Mouse (Mus musculus) heart, embryonic 10.5 days (tissue): Measurements from ENCODE around the gene Tnrc18. TPM values are rescaled to one million over a fixed set of nuclear protein-coding genes. Genes with fewer than 3 reads are reported as not detected.
"Not testable (repeated sequence)": the region's sequence is repeated elsewhere in the genome, so short reads cannot be mapped to it uniquely, and the experiment has no call there.

Source experiments
- DNase-seq: peaks from one replicate; pipeline ENCODE4 v3.0.0-alpha.2; 2017; ENCODE audit warnings: low spot score
- H3K27ac ChIP-seq: fragments of 300-500 bp; sonication (generic); 2 replicates; pipeline ENCODE4 v1.5.1; 2016; ENCODE audit warnings: mild to moderate bottlenecking
- H3K27me3 ChIP-seq: fragments of 300-500 bp; sonication (generic); 2 replicates; pipeline ENCODE4 v1.6.1; 2016; ENCODE audit warnings: mild to moderate bottlenecking; ENCODE audit not compliant: poor library complexity, insufficient read depth, severe bottlenecking
- H3K36me3 ChIP-seq: fragments of 300-500 bp; sonication (generic); 2 replicates; pipeline ENCODE4 v1.6.1; 2016; ENCODE audit warnings: mild to moderate bottlenecking, moderate library complexity
- H3K4me1 ChIP-seq: fragments of 300-500 bp; sonication (generic); 2 replicates; pipeline ENCODE4 v1.6.1; 2016; ENCODE audit warnings: mild to moderate bottlenecking
- H3K4me3 ChIP-seq: fragments of 300-500 bp; sonication (generic); 2 replicates; pipeline ENCODE4 v1.5.1; 2016; ENCODE audit warnings: mild to moderate bottlenecking, moderate library complexity
- H3K9me3 ChIP-seq: fragments of 300-500 bp; sonication (generic); 2 replicates; pipeline ENCODE4 v1.6.1; 2016; ENCODE audit warnings: mild to moderate bottlenecking, moderate library complexity
- WGBS: fragments of 180-500 bp; shearing (Covaris S2); methylation state at CpG from one replicate; pipeline ENCODE4 v1.1.7; 2016; 5-methylcytosine and 5-hydroxymethylcytosine counted together
- polyA plus RNA-seq: library from polyadenylated mRNA; unstranded; fragments of >200 nt; fragmentation: Nextera tagmentation; extraction: Ambion mirVana; gene quantifications from 2 replicates; pipeline ENCODE4 v1.2.1, GENCODE M21; 2016

Gene Tnrc18
- polyA plus RNA-seq, 1 experiment from 2014 or later, result 24.8 TPM

GRCm38 (mm10) chr5:142841372-142842136, 24.1 kb upstream of the Tnrc18 start:
- WGBS, result 66% methylated on average over 8 of the region's 8 CpGs
- H3K4me3 ChIP-seq, result no peak overlapping the region
- 0 out of 2 replicates have a peak overlapping the region, but pooled peaks have one; percentile 42 for H3K27ac ChIP-seq
- no peak for DNase-seq
- H3K4me1 ChIP-seq, result peaks cover 20% of the 10 kb centered on the region
- H3K27me3 ChIP-seq, result no peaks in the 10 kb centered on the region
- H3K9me3 ChIP-seq, result no peaks in the 10 kb centered on the region
- no peaks in the 10 kb centered on the region for H3K36me3 ChIP-seq

DNA sequence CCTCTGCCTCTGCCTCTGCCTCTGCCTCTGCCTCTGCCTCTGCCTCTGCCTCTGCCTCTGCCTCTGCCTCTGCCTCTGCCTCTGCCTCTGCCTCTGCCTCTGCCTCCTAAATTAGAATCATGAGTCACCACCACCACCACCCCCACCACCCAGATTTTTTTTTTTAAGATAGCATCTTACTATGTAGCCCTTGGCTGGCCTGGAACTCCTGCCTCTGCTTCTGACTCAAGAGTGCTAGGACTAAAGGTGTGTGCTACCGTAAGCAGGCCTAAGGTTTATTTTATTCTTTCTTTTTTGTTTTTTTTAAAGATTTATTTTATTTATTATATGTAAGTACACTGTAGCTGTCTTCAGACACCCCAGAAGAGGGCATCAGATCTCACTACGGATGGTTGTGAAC, 20.0 kb upstream of the Tnrc18 start:
- H3K4me3 ChIP-seq, DNase-seq, H3K27ac ChIP-seq, H3K36me3 ChIP-seq, H3K9me3 ChIP-seq, H3K27me3 ChIP-seq: not testable (repeated sequence)
- peaks cover 19% of the 10 kb centered on the region for H3K4me1 ChIP-seq
- WGBS, result 89% methylated on average over 2 of the region's 2 CpGs

DNA sequence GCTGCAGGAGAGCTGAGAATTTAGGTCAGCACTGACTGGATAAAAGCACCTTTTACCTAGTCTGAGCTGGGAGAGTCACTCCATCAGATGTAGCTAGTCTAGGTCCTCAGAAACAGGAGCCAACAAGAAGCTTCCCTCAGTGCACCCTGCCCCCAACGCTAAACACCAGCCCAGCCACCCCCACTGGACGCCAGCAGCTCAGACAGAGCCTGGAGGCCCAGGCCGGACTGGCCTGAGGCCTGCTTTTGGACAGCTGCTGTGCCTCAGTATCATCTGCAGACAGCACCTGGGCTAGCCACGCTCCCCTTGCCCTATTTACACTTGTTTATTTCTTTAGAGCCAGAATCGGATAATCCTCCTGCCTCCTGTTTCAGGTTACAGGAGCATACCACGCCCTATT, 19.4 kb upstream of the Tnrc18 start:
- DNase-seq, result peak; percentile 41
- Histone ChIP-seq H3K4me3 (no peak overlapping the region), H3K36me3 (no peaks in the 10 kb centered on the region), H3K4me1 (peaks cover 15% of the 10 kb centered on the region), H3K27me3 (no peaks in the 10 kb centered on the region), H3K27ac (no peak overlapping the region), H3K9me3 (no peaks in the 10 kb centered on the region)
- 72% methylated on average over 6 of the region's 6 CpGs for WGBS

GRCm38 (mm10) chr5:142833646-142834438, 16.4 kb upstream of the Tnrc18 start:
- Histone ChIP-seq H3K36me3 (peaks cover 3% of the 10 kb centered on the region; the same call in 1 of the 2 replicates), H3K4me3 (no peak overlapping the region), H3K27ac (no peak overlapping the region), H3K4me1 (0 out of 2 replicates have a peak, but pooled peaks cover 4% of the 10 kb centered on the region), H3K9me3 (no peaks in the 10 kb centered on the region), H3K27me3 (no peaks in the 10 kb centered on the region)
- WGBS, result 68% methylated on average over 8 of the region's 8 CpGs
- no peak for DNase-seq

DNA sequence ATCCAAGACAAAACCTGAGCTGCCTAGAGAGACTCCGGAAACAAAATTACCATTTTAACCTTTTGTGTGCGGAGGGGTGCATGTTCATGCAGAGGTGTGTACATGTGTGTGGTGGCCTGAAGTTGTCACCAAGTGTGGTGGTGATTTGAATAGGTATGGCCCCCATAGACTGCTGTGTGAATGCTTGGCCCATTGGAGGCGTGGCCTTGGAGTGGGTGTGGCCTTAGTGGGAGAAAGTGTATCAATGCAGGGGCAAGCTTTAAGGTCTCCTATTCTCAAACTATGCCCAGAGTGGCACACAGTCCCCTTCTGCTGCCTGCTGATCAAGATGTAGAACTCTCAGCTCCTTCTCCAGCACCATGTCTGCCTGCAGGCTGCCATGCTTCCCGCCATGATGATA, 8.7 kb upstream of the Tnrc18 start:
- no peaks in the 10 kb centered on the region for H3K27me3 ChIP-seq
- H3K27ac ChIP-seq, result peak overlapping the region; percentile 39; the same call in 1 of the 2 replicates
- no peaks in the 10 kb centered on the region for H3K9me3 ChIP-seq
- H3K36me3 ChIP-seq, result peaks cover 3% of the 10 kb centered on the region; the same call in 1 of the 2 replicates
- peaks cover 36% of the 10 kb centered on the region for H3K4me1 ChIP-seq
- no peak overlapping the region for H3K4me3 ChIP-seq
- no peak for DNase-seq
- 76% methylated on average over 4 of the region's 4 CpGs for WGBS

GRCm38 (mm10) chr5:142825665-142826064, 8.2 kb upstream of the Tnrc18 start:
- no peak for DNase-seq
- no peaks in the 10 kb centered on the region for H3K27me3 ChIP-seq
- H3K4me1 ChIP-seq, result peaks cover 36% of the 10 kb centered on the region
- no peaks in the 10 kb centered on the region for H3K9me3 ChIP-seq
- H3K4me3 ChIP-seq, result no peak overlapping the region
- WGBS, result 78% methylated on average over 5 of the region's 5 CpGs
- H3K36me3 ChIP-seq, result peaks cover 1% of the 10 kb centered on the region; the same call in 1 of the 2 replicates
- H3K27ac ChIP-seq, result peak overlapping the region; percentile 49; the same call in 1 of the 2 replicates

- H3K27me3 ChIP-seq, result no peaks in the 10 kb centered on the region
- H3K4me3 ChIP-seq, result peak overlapping the region; percentile 99
- no peaks in the 10 kb centered on the region for H3K36me3 ChIP-seq
- H3K9me3 ChIP-seq, result no peaks in the 10 kb centered on the region
- peaks cover 36% of the 10 kb centered on the region for H3K4me1 ChIP-seq
- WGBS, result 33% methylated on average over 6 of the region's 6 CpGs
- H3K27ac ChIP-seq, result peak overlapping the region; percentile 100
- no peak for DNase-seq
Observed at GRCm38 (mm10) chr5:142824091-142824490, 6.6 kb upstream of the Tnrc18 start.

GRCm38 (mm10) chr5:142823096-142824062, 5.9 kb upstream of the Tnrc18 start:
- peak; percentile 95 for DNase-seq
- Histone ChIP-seq H3K36me3 (no peaks in the 10 kb centered on the region), H3K27me3 (no peaks in the 10 kb centered on the region), H3K4me3 (peak overlapping the region; percentile 99), H3K9me3 (no peaks in the 10 kb centered on the region), H3K4me1 (peaks cover 36% of the 10 kb centered on the region), H3K27ac (peak overlapping the region; percentile 100)
- WGBS, result 5% methylated on average over 31 of the region's 31 CpGs

- DNase-seq, result no peak
- under 1% methylated on average over 36 of the region's 36 CpGs for WGBS
- Histone ChIP-seq H3K36me3 (no peaks in the 10 kb centered on the region), H3K27ac (peak overlapping the region; percentile 100), H3K27me3 (no peaks in the 10 kb centered on the region), H3K9me3 (no peaks in the 10 kb centered on the region), H3K4me3 (peak overlapping the region; percentile 99), H3K4me1 (peaks cover 36% of the 10 kb centered on the region)
Observed at GRCm38 (mm10) chr5:142822286-142823095, 5.0 kb upstream of the Tnrc18 start.

DNA sequence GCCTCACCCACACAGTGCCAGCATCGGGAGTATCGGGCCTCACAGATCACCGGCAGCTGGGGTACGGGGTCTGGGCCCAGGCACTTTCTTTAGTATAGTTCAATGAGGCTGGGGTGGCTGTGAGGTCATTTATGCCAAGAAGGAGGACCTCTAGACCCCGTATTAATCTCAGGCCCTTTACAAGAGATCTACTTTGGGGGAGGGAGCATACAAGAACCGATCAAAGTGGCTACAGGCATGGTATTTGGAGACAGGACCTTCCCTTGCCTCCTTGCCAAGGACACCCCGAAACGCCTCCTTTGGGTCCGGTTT, 4.5 kb upstream of the Tnrc18 start:
- Histone ChIP-seq H3K4me3 (peak overlapping the region; percentile 99), H3K27ac (peak overlapping the region; percentile 100), H3K4me1 (peaks cover 36% of the 10 kb centered on the region), H3K27me3 (no peaks in the 10 kb centered on the region), H3K36me3 (no peaks in the 10 kb centered on the region), H3K9me3 (no peaks in the 10 kb centered on the region)
- WGBS, result 0% methylated on average over 9 of the region's 9 CpGs
- no peak for DNase-seq

DNA sequence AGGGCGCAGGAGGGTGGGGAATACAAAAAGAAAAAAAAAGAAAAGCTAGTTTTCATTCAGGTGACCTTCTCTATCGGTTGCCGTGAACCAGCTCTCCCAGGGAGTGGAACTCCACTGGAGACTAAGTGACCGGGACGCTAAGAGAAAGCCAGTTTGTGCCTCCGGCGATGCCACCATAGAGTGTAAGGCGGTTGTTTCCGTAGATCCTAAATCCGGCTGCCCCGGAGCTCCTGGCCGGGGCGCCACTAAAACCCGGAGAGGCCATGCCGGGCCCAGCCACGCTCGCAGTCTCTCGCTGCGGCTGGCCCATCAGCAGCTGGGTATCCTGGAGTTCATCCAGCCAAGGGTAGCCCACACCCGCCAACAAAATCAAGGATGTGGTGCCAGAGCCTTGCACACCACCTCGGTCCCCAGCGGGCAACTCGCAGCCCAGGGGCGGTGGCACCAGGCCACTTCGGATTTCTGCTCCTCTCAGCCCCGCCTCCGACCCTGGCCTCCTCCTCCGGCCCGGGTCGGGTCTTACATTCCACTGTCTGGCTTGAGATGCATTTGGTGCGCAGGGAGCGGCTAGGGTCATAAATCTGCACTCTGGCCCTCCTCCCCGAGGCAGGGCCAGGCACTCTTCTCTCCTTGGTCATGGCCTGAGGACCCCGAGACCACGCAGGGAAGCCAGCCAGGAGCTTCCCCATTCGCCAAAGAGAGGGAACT, 4.0 kb upstream of the Tnrc18 start:
- Histone ChIP-seq H3K27ac (peak overlapping the region; percentile 100), H3K4me3 (peak overlapping the region; percentile 99), H3K4me1 (peaks cover 36% of the 10 kb centered on the region), H3K36me3 (no peaks in the 10 kb centered on the region), H3K27me3 (no peaks in the 10 kb centered on the region), H3K9me3 (no peaks in the 10 kb centered on the region)
- DNase-seq, result peak; percentile 96
- WGBS, result under 1% methylated on average over 36 of the region's 36 CpGs
